Mouse (Mus musculus) right cerebral cortex, postnatal 25 days (tissue): ENCODE measurements around the gene Otub2.
"Not testable (repeated sequence)": the region's sequence is repeated elsewhere in the genome, so short reads cannot be mapped to it uniquely, and the experiment has no call there.

Experiments
- DNase-seq: peaks from one replicate; pipeline ENCODE4 v3.0.0; 2022

Gene Otub2

GRCm38 (mm10) chr12:103373530-103374236, 14.8 kb upstream of the Otub2 start:
- DNase-seq = no peak

- peak; percentile 70 for DNase-seq
Observed at GRCm38 (mm10) chr12:103376124-103376523, 12.4 kb upstream of the Otub2 start.

- peak; percentile 48 for DNase-seq
Observed at GRCm38 (mm10) chr12:103376774-103377173, 11.7 kb upstream of the Otub2 start.

GRCm38 (mm10) chr12:103380226-103380625, 8.3 kb upstream of the Otub2 start:
- no peak for DNase-seq

GRCm38 (mm10) chr12:103389348-103389727, 856 bp downstream of the Otub2 start:
- no peak for DNase-seq

- no peak for DNase-seq
Observed at GRCm38 (mm10) chr12:103389982-103390381, 1.5 kb downstream of the Otub2 start.

- DNase-seq = peak; percentile 66
Observed at GRCm38 (mm10) chr12:103391098-103391497, 2.6 kb downstream of the Otub2 start.

- DNase-seq = no peak
Observed at GRCm38 (mm10) chr12:103393528-103393927, 5.0 kb downstream of the Otub2 start.

- no peak for DNase-seq
Observed at GRCm38 (mm10) chr12:103395486-103396275, 7.2 kb downstream of the Otub2 start.

GRCm38 (mm10) chr12:103396751-103397150, 8.3 kb downstream of the Otub2 start:
- DNase-seq = no peak

GRCm38 (mm10) chr12:103404131-103404530, 15.6 kb downstream of the Otub2 start:
- DNase-seq = no peak

- DNase-seq = no peak
Observed at GRCm38 (mm10) chr12:103407720-103408119, 19.2 kb downstream of the Otub2 start, which contains the start of gene 9330161L09Rik. 9330161L09Rik (minus strand) TSS chr12:103407820.

GRCm38 (mm10) chr12:103408144-103408543, 19.7 kb downstream of the Otub2 start:
- peak; percentile 72 for DNase-seq

- no peak for DNase-seq
Observed at GRCm38 (mm10) chr12:103425016-103425728, 36.7 kb downstream of the Otub2 start.

GRCm38 (mm10) chr12:103425729-103426470, 37.4 kb downstream of the Otub2 start, which contains the start of gene Ddx24:
Ddx24 (minus strand) TSS chr12:103425830.
- peak; percentile 97 for DNase-seq

- DNase-seq = no peak
Observed at GRCm38 (mm10) chr12:103426710-103427109, 38.2 kb downstream of the Otub2 start.

GRCm38 (mm10) chr12:103433430-103433829, 44.9 kb downstream of the Otub2 start:
- no peak for DNase-seq

- DNase-seq = peak; percentile 31
Observed at GRCm38 (mm10) chr12:103433986-103434731, 45.7 kb downstream of the Otub2 start, which contains the start of gene Ifi27. Ifi27 (plus strand) TSS chr12:103434211.

GRCm38 (mm10) chr12:103434861-103435260, 46.4 kb downstream of the Otub2 start:
- DNase-seq = no peak

GRCm38 (mm10) chr12:103437601-103438000, 49.1 kb downstream of the Otub2 start:
- no peak for DNase-seq

GRCm38 (mm10) chr12:103443524-103443923, 55.0 kb downstream of the Otub2 start, which contains the start of gene Ifi27l2a:
Ifi27l2a (minus strand) TSS chr12:103443680.
- DNase-seq = no peak

- DNase-seq = not testable (repeated sequence)
Observed at GRCm38 (mm10) chr12:103444261-103444660, 55.8 kb downstream of the Otub2 start.
